Mouse (Mus musculus) kidney, embryonic 15.5 days (tissue): ENCODE measurements around the gene Mreg. TPM values are rescaled to one million over a fixed set of nuclear protein-coding genes. Genes with fewer than 3 reads are reported as not detected.

ENCODE experiments used
- ATAC-seq: fragments of 200-750 bp; cut with Nextera tagmentation; replicated peaks from 2 replicates; pipeline ENCODE4 v1.8.0; 2017; ENCODE audit warnings: moderate TSS enrichment; ENCODE audit not compliant: low FRiP score
- H3K27ac ChIP-seq: fragments of 300-500 bp; sonication (generic); 2 replicates; pipeline ENCODE4 v1.5.1; 2015; ENCODE audit warnings: mild to moderate bottlenecking, inconsistent platforms
- H3K27me3 ChIP-seq: fragments of 300-500 bp; sonication (generic); 2 replicates; pipeline ENCODE4 v1.6.1; 2015; ENCODE audit warnings: inconsistent platforms
- H3K36me3 ChIP-seq: fragments of 300-500 bp; sonication (generic); 2 replicates; pipeline ENCODE4 v1.6.1; 2015; ENCODE audit warnings: inconsistent platforms
- H3K4me1 ChIP-seq: fragments of 300-500 bp; sonication (generic); 2 replicates; pipeline ENCODE4 v1.6.1; 2015; ENCODE audit warnings: inconsistent platforms
- H3K4me2 ChIP-seq: fragments of 300-500 bp; sonication (generic); 2 replicates; pipeline ENCODE4 v1.6.1; 2015; ENCODE audit warnings: moderate library complexity, mild to moderate bottlenecking, inconsistent platforms
- H3K4me3 ChIP-seq: fragments of 300-500 bp; sonication (generic); replicated peaks from 2 replicates; pipeline ENCODE4 v1.5.1; 2015; ENCODE audit warnings: mild to moderate bottlenecking, inconsistent platforms
- H3K9ac ChIP-seq: fragments of 300-500 bp; sonication (generic); 2 replicates; pipeline ENCODE4 v1.6.1; 2015; ENCODE audit warnings: mild to moderate bottlenecking, inconsistent platforms
- H3K9me3 ChIP-seq: fragments of 300-500 bp; sonication (generic); replicated peaks from 2 replicates; pipeline ENCODE4 v1.6.1; 2016; ENCODE audit warnings: inconsistent platforms
- WGBS: fragments of 180-500 bp; shearing (Covaris S2); methylation state at CpG from one replicate; pipeline ENCODE4 v1.1.7; 2015; ENCODE audit warnings: mixed read lengths; 5-methylcytosine and 5-hydroxymethylcytosine counted together
- polyA plus RNA-seq: library from polyadenylated mRNA; unstranded; fragments of >200 nt; fragmentation: Nextera tagmentation; extraction: Ambion mirVana; gene quantifications from 2 replicates; pipeline ENCODE4 v1.2.1, GENCODE M21; 2015

Mreg gene
- polyA plus RNA-seq, 1 experiment from 2014 or later: 5.7 TPM

- Histone ChIP-seq H3K27me3 (no peaks in the 10 kb centered on the region), H3K9me3 (no peaks in the 10 kb centered on the region), H3K4me1 (peaks cover 18% of the 10 kb centered on the region), H3K4me3 (peak overlapping the region; percentile 10; the same call in 1 of the 2 replicates), H3K9ac (no peak overlapping the region), H3K36me3 (no peaks in the 10 kb centered on the region), H3K4me2 (peak overlapping the region; percentile 51), H3K27ac (no peak overlapping the region)
- peak; percentile 84 for ATAC-seq
- 8% methylated on average over 13 of the region's 13 CpGs for WGBS
Measured at GRCm38 (mm10) chr1:72182930-72183499, 29.1 kb downstream of the Mreg start.

- WGBS: 83% methylated on average over 7 of the region's 7 CpGs
- H3K27ac ChIP-seq: no peak overlapping the region
- H3K36me3 ChIP-seq: no peaks in the 10 kb centered on the region
- no peak for ATAC-seq
- H3K4me2 ChIP-seq: no peak overlapping the region
- H3K27me3 ChIP-seq: no peaks in the 10 kb centered on the region
- H3K4me1 ChIP-seq: peaks cover 14% of the 10 kb centered on the region
- no peak overlapping the region for H3K9ac ChIP-seq
- no peaks in the 10 kb centered on the region for H3K9me3 ChIP-seq
- H3K4me3 ChIP-seq: no peak overlapping the region
Measured at GRCm38 (mm10) chr1:72179947-72180346, 32.2 kb downstream of the Mreg start.

GRCm38 (mm10) chr1:72176239-72176638 is 35.9 kb downstream of the Mreg start:
- Histone ChIP-seq H3K4me3 (no peak overlapping the region), H3K4me1 (no peaks in the 10 kb centered on the region), H3K4me2 (no peak overlapping the region), H3K9me3 (no peaks in the 10 kb centered on the region), H3K27me3 (no peaks in the 10 kb centered on the region), H3K27ac (no peak overlapping the region), H3K36me3 (no peaks in the 10 kb centered on the region), H3K9ac (no peak overlapping the region)
- no peak for ATAC-seq
- 44% methylated on average over 6 of the region's 6 CpGs for WGBS

- H3K4me3 ChIP-seq: no peak overlapping the region
- H3K4me1 ChIP-seq: 0 out of 2 replicates have a peak, but pooled peaks cover 2% of the 10 kb centered on the region
- H3K9me3 ChIP-seq: no peaks in the 10 kb centered on the region
- H3K27me3 ChIP-seq: no peaks in the 10 kb centered on the region
- 78% methylated on average over 7 of the region's 7 CpGs for WGBS
- ATAC-seq: no peak
- no peak overlapping the region for H3K9ac ChIP-seq
- no peak overlapping the region for H3K4me2 ChIP-seq
- no peaks in the 10 kb centered on the region for H3K36me3 ChIP-seq
- H3K27ac ChIP-seq: no peak overlapping the region
Measured at GRCm38 (mm10) chr1:72174183-72174582, 37.9 kb downstream of the Mreg start.

- Histone ChIP-seq H3K4me3 (no peak overlapping the region), H3K9me3 (no peaks in the 10 kb centered on the region), H3K27ac (no peak overlapping the region), H3K36me3 (no peaks in the 10 kb centered on the region), H3K4me1 (0 out of 2 replicates have a peak, but pooled peaks cover 2% of the 10 kb centered on the region), H3K4me2 (no peak overlapping the region), H3K27me3 (no peaks in the 10 kb centered on the region), H3K9ac (no peak overlapping the region)
- 51% methylated on average over 8 of the region's 8 CpGs for WGBS
- ATAC-seq: no peak
Measured at GRCm38 (mm10) chr1:72173402-72174051, 38.6 kb downstream of the Mreg start.

GRCm38 (mm10) chr1:72172788-72173187 is 39.3 kb downstream of the Mreg start:
- no peak overlapping the region for H3K4me2 ChIP-seq
- H3K36me3 ChIP-seq: no peaks in the 10 kb centered on the region
- ATAC-seq: no peak
- no peak overlapping the region for H3K27ac ChIP-seq
- no peak overlapping the region for H3K4me3 ChIP-seq
- no peaks in the 10 kb centered on the region for H3K27me3 ChIP-seq
- no peaks in the 10 kb centered on the region for H3K9me3 ChIP-seq
- 74% methylated on average over 8 of the region's 8 CpGs for WGBS
- H3K9ac ChIP-seq: no peak overlapping the region
- 0 out of 2 replicates have a peak, but pooled peaks cover 2% of the 10 kb centered on the region for H3K4me1 ChIP-seq

- no peak overlapping the region for H3K4me2 ChIP-seq
- peak; percentile 70 for ATAC-seq
- WGBS: 49% methylated on average over 13 of the region's 13 CpGs
Measured at GRCm38 (mm10) chr1:72171001-72171860, 40.9 kb downstream of the Mreg start.

GRCm38 (mm10) chr1:72167024-72167423 is 45.1 kb downstream of the Mreg start:
- Histone ChIP-seq H3K4me3 (no peak overlapping the region), H3K4me2 (no peak overlapping the region), H3K9ac (no peak overlapping the region), H3K9me3 (no peaks in the 10 kb centered on the region), H3K27me3 (no peaks in the 10 kb centered on the region), H3K27ac (no peak overlapping the region), H3K4me1 (0 out of 2 replicates have a peak, but pooled peaks cover 2% of the 10 kb centered on the region), H3K36me3 (no peaks in the 10 kb centered on the region)
- no peak for ATAC-seq
- 96% methylated on average over 10 of the region's 10 CpGs for WGBS

More at GRCm38 (mm10) chr1:72171001-72171860, 40.9 kb downstream of the Mreg start:
- H3K4me1 ChIP-seq: 0 out of 2 replicates have a peak, but pooled peaks cover 2% of the 10 kb centered on the region
- H3K4me3 ChIP-seq: no peak overlapping the region
- no peaks in the 10 kb centered on the region for H3K9me3 ChIP-seq
- no peak overlapping the region for H3K27ac ChIP-seq
- no peaks in the 10 kb centered on the region for H3K27me3 ChIP-seq
- H3K36me3 ChIP-seq: no peaks in the 10 kb centered on the region
- H3K9ac ChIP-seq: no peak overlapping the region

- Histone ChIP-seq H3K4me1 (0 out of 2 replicates have a peak, but pooled peaks cover 2% of the 10 kb centered on the region), H3K4me2 (no peak overlapping the region), H3K27ac (no peak overlapping the region), H3K36me3 (no peaks in the 10 kb centered on the region), H3K27me3 (no peaks in the 10 kb centered on the region), H3K9me3 (no peaks in the 10 kb centered on the region), H3K4me3 (no peak overlapping the region), H3K9ac (no peak overlapping the region)
- no peak for ATAC-seq
- 96% methylated on average over 5 of the region's 5 CpGs for WGBS
Measured at GRCm38 (mm10) chr1:72166468-72166814, 45.7 kb downstream of the Mreg start.

- H3K27ac ChIP-seq: no peak overlapping the region
- H3K4me2 ChIP-seq: no peak overlapping the region
- no peaks in the 10 kb centered on the region for H3K36me3 ChIP-seq
- H3K4me1 ChIP-seq: 0 out of 2 replicates have a peak, but pooled peaks cover 2% of the 10 kb centered on the region
- WGBS: 88% methylated on average over 20 of the region's 20 CpGs
- no peak for ATAC-seq
- H3K9me3 ChIP-seq: no peaks in the 10 kb centered on the region
- H3K4me3 ChIP-seq: no peak overlapping the region
- H3K9ac ChIP-seq: no peak overlapping the region
- H3K27me3 ChIP-seq: no peaks in the 10 kb centered on the region
Measured at GRCm38 (mm10) chr1:72165723-72166467, 46.2 kb downstream of the Mreg start.

GRCm38 (mm10) chr1:72160321-72160720 is 51.8 kb downstream of the Mreg start:
- no peak for ATAC-seq
- Histone ChIP-seq H3K4me1 (no peaks in the 10 kb centered on the region), H3K27me3 (no peaks in the 10 kb centered on the region), H3K9ac (no peak overlapping the region), H3K9me3 (no peaks in the 10 kb centered on the region), H3K4me3 (no peak overlapping the region), H3K27ac (no peak overlapping the region), H3K36me3 (no peaks in the 10 kb centered on the region), H3K4me2 (no peak overlapping the region)
- WGBS: 87% methylated on average over 7 of the region's 7 CpGs
